Mouse (Mus musculus) left cerebral cortex, postnatal 25 days (tissue): Measurements from ENCODE around the gene Ifi206. TPM values are rescaled to one million over a fixed set of nuclear protein-coding genes. Genes with fewer than 3 reads are reported as not detected.

Experiments
- DNase-seq, 2 experiments: peaks; one replicate each; pipeline ENCODE4 v3.0.0; 2022; ENCODE audit warnings: low spot score in 2 of 2, mixed read lengths in 1 of 2
- intact Hi-C: fragments of 180-260 bp; cut with DNase I; formaldehyde crosslinking; loops from one replicate; pipeline ENCODE4 v1.15.1; 2025
- microRNA-seq, 2 experiments: library from miRNA; unstranded; fragments of <30 nt; microRNA quantifications; one replicate each; pipeline ENCODE4 v1.2.0; 2022
- total RNA-seq, 2 experiments: library from RNA; stranded (reverse); gene quantifications; 2 replicates each; pipeline ENCODE4 v1.2.3; 2021

Ifi206 gene
- total RNA-seq, 2 experiments from 2014 or later = not detected

DNA sequence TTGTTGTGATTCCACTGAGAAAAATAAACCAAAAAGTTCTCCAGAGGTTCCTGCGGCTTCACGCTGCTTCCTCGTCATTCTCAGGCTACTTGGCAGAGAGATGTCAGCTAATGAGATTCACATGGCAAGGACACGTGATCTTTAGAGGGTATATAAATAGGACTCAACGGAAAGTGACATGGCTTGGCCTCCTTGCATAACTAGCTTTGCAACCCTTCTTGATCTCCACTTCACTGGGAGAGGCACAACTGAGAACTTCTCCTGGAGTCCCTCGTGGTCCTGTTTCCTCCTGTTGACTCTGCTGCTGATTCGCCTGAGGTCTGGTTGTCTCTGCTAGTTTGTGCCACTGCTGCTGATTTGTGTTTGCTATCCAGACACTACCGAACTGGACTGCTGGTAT, 63.5 kb downstream of the Ifi206 start:
- no peak for DNase-seq
- intact Hi-C loops = no loop called here

DNA sequence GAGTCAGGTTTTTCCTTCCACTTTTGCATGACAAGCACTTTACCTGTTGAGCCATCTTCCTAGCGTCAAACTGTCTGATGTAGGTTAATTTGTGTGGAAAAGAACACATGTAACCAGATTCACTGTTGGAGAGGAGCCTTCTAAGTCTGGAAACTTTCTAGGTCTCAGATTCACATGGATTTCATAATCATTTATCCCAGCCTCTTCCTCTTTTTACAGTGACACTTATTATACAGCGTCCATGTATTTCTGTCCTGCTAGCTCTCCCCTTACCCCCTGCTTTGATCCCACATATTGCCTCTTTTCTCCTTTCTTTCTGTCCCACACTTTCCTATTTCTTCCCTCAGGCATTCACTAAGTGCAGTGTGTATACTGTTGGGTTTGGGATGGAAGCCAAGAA, 64.5 kb downstream of the Ifi206 start:
- no peak for DNase-seq
- intact Hi-C loops = no loop called here

DNA sequence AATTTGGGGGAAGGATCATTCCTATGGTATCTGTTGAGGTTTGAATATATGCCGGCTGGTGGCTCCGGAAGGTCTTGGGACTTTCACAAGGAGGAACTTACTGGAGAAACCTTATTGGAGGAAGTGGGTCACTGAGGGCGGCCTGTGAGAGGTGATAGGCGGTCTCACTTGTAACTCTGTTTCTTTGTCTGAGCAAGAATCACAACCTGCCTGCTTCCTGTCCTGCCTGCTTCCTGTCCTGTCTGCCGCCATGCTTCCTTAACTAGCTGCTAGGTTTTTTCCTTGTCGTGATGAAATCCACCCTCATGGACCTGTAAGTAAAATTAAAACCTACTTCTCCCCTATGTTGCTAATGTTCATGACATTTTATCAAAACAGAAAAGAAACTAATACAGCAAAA, 70.5 kb downstream of the Ifi206 start:
- peak in 1 of 2 experiments; percentile 38 for DNase-seq
- intact Hi-C loops = no loop called here

DNA sequence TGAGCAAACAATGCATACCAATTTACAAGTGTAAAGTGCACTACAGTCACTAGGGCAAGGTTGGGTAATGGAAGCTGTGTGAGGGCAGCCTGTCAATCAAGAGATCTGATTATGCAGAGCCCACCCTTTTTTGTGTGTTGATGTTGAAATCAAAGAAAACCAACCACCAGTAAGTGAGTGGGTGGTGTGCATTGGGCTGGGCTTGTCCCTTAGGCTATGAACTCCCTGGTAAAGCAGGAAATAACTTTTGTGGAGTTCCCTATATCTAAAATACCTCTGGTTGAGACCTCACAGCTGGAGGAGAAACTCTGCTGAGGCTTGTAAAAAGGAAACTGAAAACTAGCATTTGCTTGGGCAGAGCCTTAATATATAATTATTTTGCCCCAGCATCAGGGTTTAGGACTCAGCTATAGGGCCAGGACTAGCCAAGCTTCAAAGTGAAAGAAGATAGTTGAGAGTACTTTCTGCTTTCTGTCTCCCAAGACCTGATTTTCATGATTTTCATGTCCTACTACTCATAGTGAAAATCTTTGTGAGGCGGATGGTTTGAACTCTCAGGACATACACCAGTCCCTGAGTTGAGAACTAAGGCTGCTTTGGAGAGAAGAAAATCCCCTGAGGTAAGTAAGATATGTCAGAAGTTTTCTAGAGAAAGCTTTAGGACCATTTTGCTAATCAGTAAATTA, 71.8 kb downstream of the Ifi206 start:
- intact Hi-C loops = no loop called here
- DNase-seq = no peak

DNA sequence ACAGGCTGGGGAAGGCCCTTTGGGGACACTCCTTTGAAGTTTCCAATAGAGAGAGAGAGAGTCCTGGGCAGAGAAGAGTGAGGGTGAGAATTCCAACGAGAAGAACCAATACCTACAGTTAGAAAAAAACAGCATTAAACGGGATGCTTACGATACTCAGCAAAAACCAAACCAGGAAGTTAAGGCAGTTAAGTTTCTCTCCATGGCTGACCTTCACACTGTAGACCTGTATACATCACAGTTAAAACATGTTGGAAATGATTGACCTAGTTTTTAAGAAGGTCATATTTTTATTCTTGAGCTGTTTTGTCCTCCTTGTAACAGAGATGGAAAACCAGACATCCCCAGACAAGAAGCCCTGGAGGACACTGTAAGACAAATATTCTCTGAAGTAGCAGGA, 72.3 kb downstream of the Ifi206 start:
- intact Hi-C loops = no loop called here
- DNase-seq = no peak

Small RNA genes lying within 50 kb of the gene (microRNA-seq; reads per million reads assigned to microRNA genes)
- 0 reads per million in 2 experiments for gene Gm44481

Other genes with a start within 250 kb of the Ifi206 start
- not detected for gene Olfr418, start 225.0 kb downstream of the Ifi206 start, total RNA-seq
- not detected for gene Mptx2, start 213.3 kb downstream of the Ifi206 start, total RNA-seq
- 100 to 1,000 TPM in 1 of 2 experiments, 10 to 100 TPM in 1; 89.1 to 100 TPM for gene Ackr1, start 157.3 kb downstream of the Ifi206 start, total RNA-seq
- 1 to 10 TPM; 1.6 to 2.5 TPM for gene Aim2, start 140.2 kb downstream of the Ifi206 start, total RNA-seq
- 100 to 1,000 TPM; 428 to 459 TPM for gene Cadm3, start 123.3 kb downstream of the Ifi206 start, total RNA-seq
- not detected for gene Ifi214, start 44.9 kb upstream of the Ifi206 start, total RNA-seq
- gene Ifi213, start 108.2 kb upstream of the Ifi206 start, total RNA-seq = not detected
- not detected for gene Ifi209, start 139.9 kb upstream of the Ifi206 start, total RNA-seq
- gene Ifi208, start 182.6 kb upstream of the Ifi206 start, total RNA-seq = not detected